Mouse (Mus musculus): Measurements from ENCODE around the gene Sirt5.

The Sirt5 gene

DNA sequence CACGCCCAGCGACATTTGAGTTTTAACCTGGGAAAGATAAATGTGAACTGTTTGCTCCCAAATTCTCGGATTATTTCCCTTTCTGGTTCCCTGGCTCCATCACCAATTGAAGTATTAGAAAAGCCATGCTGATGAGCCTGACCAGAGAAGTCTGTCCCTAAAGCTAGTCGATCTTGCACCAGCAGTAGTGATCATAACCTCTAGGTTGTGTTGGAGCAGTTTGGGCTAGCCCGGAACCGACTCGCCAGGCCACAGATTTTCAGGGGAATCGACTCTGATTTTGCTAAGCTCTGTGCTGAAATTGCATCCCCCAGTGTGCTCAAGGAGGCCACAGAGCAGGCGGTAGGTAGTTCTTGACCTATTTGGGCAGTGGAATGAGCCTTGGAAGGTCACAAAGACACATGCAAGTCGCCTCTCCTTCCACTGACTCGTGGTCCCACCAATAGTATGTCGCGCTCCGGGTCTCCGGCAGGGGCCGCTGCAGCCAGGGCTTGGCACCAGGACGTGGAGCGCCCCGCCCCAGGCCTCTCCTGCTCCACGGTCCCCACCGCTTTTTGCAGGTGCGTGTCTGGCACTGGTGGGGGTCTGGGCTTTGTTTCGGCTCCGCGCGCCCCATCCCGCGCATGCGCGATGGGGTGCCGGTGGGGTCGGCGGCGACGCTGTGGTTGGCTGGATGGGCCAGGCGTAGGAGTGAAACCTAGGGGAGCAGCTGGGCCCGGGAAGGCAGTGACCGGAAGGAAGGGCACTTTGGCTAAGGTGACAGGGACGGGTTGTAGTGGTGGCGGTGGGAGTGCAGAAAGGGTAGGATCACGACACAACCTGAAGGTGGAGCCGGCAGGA lies at the start of gene Sirt5:
Gene Sirt5 (plus strand): TSS at position 512 of the 840 bp plus-strand sequence.
- DNase-seq: peak; percentile 94

DNA sequence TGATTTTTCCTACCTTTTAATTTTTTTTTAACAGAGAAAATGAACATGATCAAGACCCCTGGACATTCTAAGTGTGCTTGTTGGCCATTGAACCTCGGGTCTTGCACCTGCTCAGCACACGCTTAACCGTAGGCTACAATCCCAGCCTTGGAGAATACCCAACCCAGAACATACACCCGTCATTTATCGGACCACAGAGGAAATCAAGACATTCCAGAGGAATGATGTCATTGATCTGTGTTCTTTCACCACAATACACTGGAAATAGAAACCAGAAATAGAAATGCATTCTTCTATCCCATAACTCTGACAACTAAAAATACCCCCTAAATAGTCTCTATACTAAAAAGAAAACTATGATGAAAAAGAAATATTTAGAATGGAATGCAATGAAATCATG lies 47.9 kb upstream of the Sirt5 start:
- no peak for DNase-seq

DNA sequence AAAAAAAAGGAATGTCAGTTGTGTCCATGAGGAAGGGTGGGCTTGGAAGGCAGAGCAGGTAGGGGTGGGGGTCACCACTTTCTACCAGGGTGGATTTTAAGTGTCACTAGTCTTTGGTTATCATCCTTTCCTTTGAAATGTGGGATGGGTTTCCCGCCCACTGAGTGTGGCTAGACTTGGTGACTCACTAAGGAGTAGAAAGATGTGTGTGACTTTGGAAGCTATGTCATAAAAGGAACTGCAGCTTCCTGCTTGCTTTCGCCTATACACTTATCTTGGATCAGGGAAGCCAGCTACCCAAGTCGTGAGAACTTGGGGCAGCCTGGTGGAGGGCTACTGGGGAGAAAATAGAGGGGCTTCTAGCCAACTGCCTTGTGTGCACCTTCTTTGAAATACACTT lies 45.9 kb upstream of the Sirt5 start:
- DNase-seq: no peak

DNA sequence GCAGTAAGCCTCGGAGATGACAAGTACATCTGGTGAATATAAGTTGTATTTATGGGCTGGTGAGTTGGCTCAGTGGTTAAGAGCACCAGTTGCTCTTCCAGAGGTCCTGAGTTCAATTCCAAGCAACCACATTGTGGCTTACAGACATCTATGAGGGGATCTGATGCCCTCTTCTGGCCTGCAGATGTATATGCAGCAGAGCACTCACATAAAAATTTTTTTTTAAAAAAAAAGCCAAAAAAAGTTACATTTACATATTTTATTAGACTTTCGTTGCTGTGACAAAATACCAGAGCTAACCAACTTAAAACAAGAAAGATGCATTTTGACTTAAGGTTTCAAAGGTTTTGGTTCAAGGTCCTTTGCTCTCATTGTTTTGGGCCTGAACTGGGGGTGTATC lies 43.8 kb upstream of the Sirt5 start:
- DNase-seq: no peak

DNA sequence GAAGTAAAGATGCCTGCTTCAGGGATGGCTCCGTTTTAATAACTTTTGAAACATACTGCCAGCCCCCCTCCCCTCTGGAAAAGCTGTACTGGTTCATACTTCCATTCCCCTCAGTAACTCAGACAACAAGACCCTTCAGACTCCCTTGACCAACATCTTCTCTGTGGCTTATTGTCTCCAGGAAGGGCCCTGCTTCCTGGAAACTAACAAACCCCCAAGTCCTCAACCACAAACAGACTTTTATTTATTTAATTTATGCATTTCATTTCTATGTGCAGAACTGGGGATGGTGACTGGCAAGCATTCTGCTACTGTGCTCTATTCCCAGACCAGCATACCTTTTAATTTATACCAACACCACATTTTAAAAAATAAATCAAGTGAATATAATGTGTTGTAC lies 39.9 kb upstream of the Sirt5 start:
- no peak for DNase-seq

GRCm38 (mm10) chr13:43331721-43332444 lies 33.4 kb upstream of the Sirt5 start:
- DNase-seq: no peak

GRCm38 (mm10) chr13:43332591-43332990 lies 32.7 kb upstream of the Sirt5 start:
- DNase-seq: peak; percentile 57

DNA sequence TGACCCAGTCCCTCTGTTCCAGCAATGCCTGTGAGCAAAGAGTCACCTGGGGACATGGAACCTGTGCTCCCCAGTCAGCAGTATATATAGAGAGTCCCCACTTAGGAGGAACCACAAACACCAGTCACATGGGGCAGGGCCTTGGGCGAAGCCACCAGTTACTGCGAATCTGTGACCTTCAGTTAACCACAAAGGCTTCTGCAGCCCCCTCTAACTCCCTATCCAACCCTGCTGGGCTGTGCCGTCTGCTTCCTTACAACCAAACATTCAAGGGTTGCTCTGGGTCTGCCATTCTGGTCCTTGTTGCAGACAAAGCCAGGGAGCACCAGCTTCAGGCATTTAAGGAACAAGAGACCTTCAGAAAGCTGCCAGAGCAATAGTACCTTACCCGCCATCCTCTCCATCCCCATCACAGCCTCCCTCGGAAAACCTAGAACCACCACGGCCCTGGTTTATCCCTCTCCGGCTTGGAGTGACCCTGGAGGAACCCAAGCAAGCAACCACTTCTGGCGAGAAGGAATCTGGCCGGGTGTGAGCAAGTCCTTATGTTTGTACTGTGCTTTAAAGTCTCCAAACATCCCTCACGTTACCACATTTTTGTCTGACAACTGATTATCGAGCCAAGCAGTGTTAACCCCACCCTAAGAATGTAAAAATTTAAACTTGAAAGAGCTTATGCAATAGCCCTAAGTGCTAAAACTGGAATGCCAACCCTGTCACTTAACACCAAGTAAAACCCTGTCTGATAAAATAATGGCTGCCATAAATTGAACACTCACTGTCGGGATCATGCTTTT lies 28.7 kb upstream of the Sirt5 start:
- DNase-seq: no peak

DNA sequence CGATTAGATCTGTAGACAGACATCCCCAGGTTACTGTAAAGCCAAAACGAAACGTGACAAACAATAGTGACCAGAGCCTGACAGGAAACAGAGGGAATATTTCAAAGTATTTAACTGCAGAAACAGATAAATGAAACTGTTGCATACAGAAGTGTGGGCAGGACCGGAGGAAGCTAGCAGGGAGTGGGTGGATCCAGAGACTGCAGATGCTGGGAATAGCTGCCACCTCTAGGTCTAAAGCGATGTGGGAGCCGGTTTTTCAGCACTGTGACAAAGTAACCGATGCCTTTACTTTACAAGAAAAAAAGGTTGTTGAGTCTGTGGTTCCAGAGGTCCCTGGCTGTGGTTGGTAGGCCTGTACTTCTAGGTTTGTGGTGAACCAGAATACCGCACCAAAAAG lies 27.3 kb upstream of the Sirt5 start:
- DNase-seq: no peak

DNA sequence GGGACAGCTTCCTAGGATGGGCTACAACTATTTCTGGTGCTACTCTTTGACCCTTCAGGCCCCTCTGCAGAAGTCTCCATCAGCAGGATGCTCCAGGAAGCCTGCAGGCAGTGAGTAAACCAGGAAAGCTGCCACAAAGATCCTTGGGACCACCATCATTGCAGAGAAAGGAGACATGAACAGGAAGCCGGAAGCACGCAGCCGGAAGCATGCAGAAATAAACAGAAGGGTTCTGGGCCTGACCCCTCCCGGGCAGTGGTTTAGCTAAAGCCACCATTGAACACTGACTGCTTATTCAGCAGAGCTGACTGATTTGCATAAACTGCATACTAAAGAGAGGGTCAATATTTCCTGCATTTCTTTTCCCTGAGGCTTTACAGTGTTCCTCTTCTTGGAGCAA lies 26.7 kb upstream of the Sirt5 start:
- no peak for DNase-seq

DNA sequence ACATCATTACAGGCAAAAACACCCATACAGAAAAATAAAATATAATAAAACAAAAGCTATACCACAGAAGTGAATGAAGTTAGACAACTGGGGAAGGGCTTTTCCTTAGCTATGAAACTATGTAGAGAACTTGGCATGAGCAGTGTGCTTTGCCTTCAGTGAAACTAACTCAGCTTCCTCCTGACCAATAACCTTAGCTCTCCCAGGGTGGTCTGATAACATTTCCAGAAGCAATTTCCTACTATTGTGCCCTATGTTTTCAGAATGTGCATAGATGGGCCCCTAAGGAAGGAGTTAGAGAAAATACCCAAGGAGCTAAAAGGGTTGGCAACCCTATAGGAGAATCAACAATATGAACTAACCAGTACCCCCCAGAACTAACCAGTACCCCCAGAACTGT lies 18.5 kb upstream of the Sirt5 start:
- DNase-seq: no peak

GRCm38 (mm10) chr13:43349376-43349775 lies 15.9 kb upstream of the Sirt5 start:
- no peak for DNase-seq

DNA sequence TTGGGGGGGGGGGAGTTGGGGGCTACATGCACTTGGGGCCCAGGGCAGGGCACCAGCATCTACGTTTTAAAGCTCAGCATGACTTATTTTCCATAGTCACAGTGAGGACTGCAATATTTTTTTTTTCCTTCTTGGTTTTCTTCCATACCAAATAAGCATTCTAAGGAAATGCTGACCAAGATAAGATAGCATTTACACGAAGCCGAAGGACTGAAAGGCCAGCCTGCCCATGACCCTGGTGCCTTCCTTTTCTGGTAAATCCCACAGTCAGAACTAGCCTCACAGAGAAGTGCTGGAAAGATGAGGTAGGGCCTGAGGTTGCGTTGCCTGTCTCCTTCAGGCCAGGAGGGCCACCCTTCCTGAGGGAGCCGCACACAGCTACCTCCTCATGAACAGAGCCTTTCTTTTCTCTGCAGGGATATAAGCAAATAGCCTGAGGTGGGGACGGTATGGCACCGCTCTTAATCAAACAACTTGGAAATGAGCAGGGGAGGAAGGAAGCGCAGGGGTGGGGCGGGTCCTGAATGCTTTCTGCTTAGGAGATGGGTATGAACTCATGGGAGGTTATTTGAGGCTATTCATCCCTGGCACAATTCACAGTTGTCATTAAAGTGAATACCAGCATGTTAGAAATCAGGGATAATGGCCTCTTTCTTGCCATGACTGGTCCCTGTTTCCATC lies 14.7 kb upstream of the Sirt5 start:
- no peak for DNase-seq

- no peak for DNase-seq
Observed at GRCm38 (mm10) chr13:43353356-43353755, 11.9 kb upstream of the Sirt5 start.

DNA sequence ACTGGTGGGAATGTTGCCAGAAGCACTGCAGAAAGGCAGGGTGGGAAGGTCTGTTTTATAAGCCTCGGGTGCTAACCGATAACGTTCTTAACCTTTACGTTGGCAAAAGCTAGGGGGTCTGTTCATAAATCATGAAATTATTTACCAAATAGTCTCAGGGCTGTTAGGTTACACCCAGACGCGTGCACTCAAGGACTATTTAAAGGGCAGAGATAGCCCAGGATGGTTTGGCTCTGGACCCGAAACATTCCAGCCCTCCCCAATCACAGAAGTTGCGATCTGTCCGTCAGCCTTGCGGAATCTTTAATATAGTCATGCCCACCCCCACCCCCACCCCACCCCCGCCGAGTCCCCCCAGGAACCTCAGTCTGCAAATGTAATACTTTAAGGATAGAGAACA lies 10.9 kb upstream of the Sirt5 start:
- no peak for DNase-seq

GRCm38 (mm10) chr13:43356346-43357125 lies 8.8 kb upstream of the Sirt5 start:
- DNase-seq: no peak

- DNase-seq: no peak
Observed at GRCm38 (mm10) chr13:43360534-43360933, 4.8 kb upstream of the Sirt5 start.

DNA sequence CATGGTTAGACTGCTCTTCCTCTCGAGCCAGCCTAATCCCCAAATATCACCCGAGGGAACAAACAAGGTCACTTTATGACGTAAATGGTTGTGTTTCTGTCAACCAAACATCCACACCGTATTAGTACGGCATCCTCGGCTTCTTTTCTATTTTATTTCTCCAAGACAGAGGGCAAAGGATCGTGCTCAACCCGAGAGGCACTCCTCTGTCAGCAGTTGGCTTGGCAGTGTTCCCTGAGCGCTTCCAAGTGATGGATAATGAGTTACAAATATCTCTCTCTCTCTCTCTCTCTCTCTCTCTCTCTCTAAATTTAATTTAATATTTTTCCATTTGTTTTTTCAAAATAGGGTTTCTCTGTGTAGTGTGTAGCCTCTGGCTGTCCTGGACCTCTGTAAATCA lies 2.9 kb upstream of the Sirt5 start:
- DNase-seq: no peak

DNA sequence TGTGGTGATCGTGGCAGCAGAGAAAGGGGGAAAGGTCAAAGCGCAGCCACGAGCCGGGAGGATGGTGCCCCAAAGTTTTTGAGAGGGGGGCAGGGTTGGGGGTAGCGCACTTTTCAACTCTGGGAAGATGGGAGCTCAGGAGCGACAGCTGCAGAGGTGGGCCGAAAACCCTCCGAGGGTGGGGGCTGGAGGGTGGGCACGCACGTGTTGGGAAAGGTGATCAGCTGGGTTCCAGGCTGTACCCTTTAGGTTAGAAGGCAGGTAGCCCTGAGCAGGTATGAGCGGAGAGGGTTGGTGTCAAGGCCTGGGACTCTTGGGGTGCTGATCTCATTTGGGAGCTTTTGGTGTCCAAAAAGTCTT lies 509 bp downstream of the Sirt5 start:
- DNase-seq: no peak

GRCm38 (mm10) chr13:43370063-43370462 lies 4.8 kb downstream of the Sirt5 start:
- DNase-seq: no peak

- DNase-seq: no peak
Observed at GRCm38 (mm10) chr13:43372892-43373291, 7.6 kb downstream of the Sirt5 start.

GRCm38 (mm10) chr13:43374205-43374604 lies 8.9 kb downstream of the Sirt5 start:
- DNase-seq: no peak

Data from embryo, embryonic 11 days (tissue).